Mouse (Mus musculus): ENCODE data around the gene Cbfa2t3. TPM values are rescaled to one million over a fixed set of nuclear protein-coding genes. Genes with fewer than 3 reads are reported as not detected.

The Cbfa2t3 gene
- polyA plus RNA-seq, 1 experiment from 2014 or later: 21.2 TPM

GRCm38 (mm10) chr8:122735110-122735509, 36.2 kb upstream of the Cbfa2t3 start:
- no peak for ATAC-seq (ENCODE audit: low FRiP score, low read depth)
- WGBS: 36% methylated on average over 3 of the region's 3 CpGs
- Histone ChIP-seq H3K9me3 (no peaks in the 10 kb centered on the region), H3K36me3 (no peaks in the 10 kb centered on the region), H3K27me3 (no peaks in the 10 kb centered on the region), H3K4me3 (no peak overlapping the region), H3K4me2 (no peak overlapping the region), H3K9ac (no peak overlapping the region), H3K27ac (replicated peaks) (peak overlapping the region; percentile 83), H3K4me1 (replicated peaks) (peaks cover 64% of the 10 kb centered on the region)

DNA sequence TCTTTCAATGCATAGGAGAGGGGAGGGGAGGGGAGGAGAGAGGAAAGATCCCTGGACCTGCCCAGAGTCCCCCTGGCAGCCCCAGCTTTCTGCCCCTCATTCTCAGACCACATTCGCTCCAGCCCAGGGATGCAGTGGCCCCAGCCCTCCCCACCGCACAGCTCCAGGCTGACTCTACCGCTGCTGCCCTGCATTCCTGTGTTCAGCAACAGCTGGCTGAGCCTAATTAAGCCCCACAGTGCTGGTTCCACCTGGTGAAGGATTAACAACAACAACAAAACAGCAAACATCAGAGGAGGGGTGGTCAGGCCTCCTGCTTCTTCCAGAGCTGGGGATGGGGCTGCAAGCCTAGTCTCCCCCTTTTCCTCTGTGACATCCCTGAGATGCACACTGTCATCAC, 29.7 kb upstream of the Cbfa2t3 start:
- H3K9me3 ChIP-seq: no peaks in the 10 kb centered on the region
- H3K27me3 ChIP-seq: no peaks in the 10 kb centered on the region
- no peaks in the 10 kb centered on the region for H3K36me3 ChIP-seq
- no peak overlapping the region for H3K4me3 ChIP-seq
- peak overlapping the region; percentile 23; the same call in 1 of the 2 replicates for H3K27ac ChIP-seq (replicated peaks)
- H3K4me2 ChIP-seq: no peak overlapping the region
- 17% methylated on average over 3 of the region's 3 CpGs for WGBS
- H3K9ac ChIP-seq: no peak overlapping the region
- ATAC-seq (ENCODE audit: low FRiP score, low read depth): 0 out of 2 replicates have a peak, but pooled peaks have one; percentile 50
- H3K4me1 ChIP-seq (replicated peaks): peaks cover 9% of the 10 kb centered on the region

DNA sequence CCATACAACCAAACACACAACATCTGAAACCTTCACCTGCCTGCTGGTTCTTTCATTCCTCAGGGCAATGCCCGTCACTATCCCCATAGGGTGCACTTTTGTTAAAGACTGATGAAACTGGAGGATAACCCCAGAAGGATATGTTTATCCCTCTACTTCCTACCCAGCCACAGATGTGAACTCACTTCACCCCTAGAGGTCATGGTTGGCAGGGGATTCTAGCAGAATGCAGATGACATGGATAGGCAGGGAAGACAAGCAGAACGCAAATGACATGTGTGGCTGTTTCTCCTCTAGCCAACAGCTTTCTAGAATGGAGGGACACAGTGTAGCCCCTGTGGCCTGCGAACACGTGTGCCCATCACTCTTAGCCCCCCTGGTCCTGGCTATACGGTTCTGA, 28.5 kb upstream of the Cbfa2t3 start:
- ATAC-seq (ENCODE audit: low FRiP score, low read depth): no peak
- Histone ChIP-seq H3K4me1 (replicated peaks) (peaks cover 6% of the 10 kb centered on the region; the same call in 1 of the 2 replicates), H3K27ac (replicated peaks) (no peak overlapping the region), H3K4me2 (no peak overlapping the region), H3K27me3 (no peaks in the 10 kb centered on the region), H3K9ac (no peak overlapping the region), H3K9me3 (no peaks in the 10 kb centered on the region), H3K36me3 (no peaks in the 10 kb centered on the region), H3K4me3 (no peak overlapping the region)
- 73% methylated on average over 5 of the region's 5 CpGs for WGBS

DNA sequence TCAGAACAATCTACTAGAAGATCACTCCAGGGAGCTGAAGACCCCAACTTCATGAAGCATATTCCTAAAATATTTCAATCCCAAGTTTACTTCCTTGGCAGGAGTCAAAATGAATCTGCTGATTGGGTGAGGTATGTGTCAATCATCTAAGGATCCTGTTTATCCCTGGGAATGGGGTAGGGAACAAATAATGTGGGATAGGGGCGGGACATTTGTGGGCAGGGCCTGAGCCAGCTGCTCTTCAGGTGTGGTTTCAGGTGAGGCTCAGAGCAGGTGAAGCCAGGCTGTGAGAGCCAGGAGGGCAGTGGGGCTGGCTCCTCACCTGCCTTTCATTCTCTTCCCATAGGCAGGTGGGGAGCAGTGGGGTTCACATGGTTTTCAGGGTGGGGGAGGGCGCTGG, 27.9 kb upstream of the Cbfa2t3 start:
- H3K27ac ChIP-seq (replicated peaks): no peak overlapping the region
- 64% methylated on average over 2 of the region's 2 CpGs for WGBS
- no peaks in the 10 kb centered on the region for H3K9me3 ChIP-seq
- H3K36me3 ChIP-seq: no peaks in the 10 kb centered on the region
- H3K4me2 ChIP-seq: no peak overlapping the region
- ATAC-seq (ENCODE audit: low FRiP score, low read depth): no peak
- no peak overlapping the region for H3K4me3 ChIP-seq
- peaks cover 10% of the 10 kb centered on the region for H3K4me1 ChIP-seq (replicated peaks)
- H3K9ac ChIP-seq: no peak overlapping the region
- no peaks in the 10 kb centered on the region for H3K27me3 ChIP-seq

- 95% methylated on average over 6 of the region's 6 CpGs for WGBS
- no peak for ATAC-seq (ENCODE audit: low FRiP score, low read depth)
- Histone ChIP-seq H3K4me3 (no peak overlapping the region), H3K27me3 (no peaks in the 10 kb centered on the region), H3K4me1 (replicated peaks) (peaks cover 26% of the 10 kb centered on the region), H3K27ac (replicated peaks) (no peak overlapping the region), H3K9me3 (no peaks in the 10 kb centered on the region), H3K36me3 (no peaks in the 10 kb centered on the region), H3K4me2 (no peak overlapping the region), H3K9ac (no peak overlapping the region)
Observed at GRCm38 (mm10) chr8:122725187-122725586, 26.3 kb upstream of the Cbfa2t3 start.

- Histone ChIP-seq H3K36me3 (no peaks in the 10 kb centered on the region), H3K9me3 (no peaks in the 10 kb centered on the region), H3K27ac (replicated peaks) (peak overlapping the region; percentile 78), H3K4me2 (peak overlapping the region; percentile 35), H3K4me1 (replicated peaks) (peaks cover 38% of the 10 kb centered on the region), H3K4me3 (no peak overlapping the region), H3K27me3 (no peaks in the 10 kb centered on the region), H3K9ac (peak overlapping the region; percentile 32; the same call in 1 of the 2 replicates)
- WGBS: 37% methylated on average over 14 of the region's 14 CpGs
- ATAC-seq (ENCODE audit: low FRiP score, low read depth): peak; percentile 73
Observed at GRCm38 (mm10) chr8:122720811-122721640, 22.1 kb upstream of the Cbfa2t3 start.

- H3K4me3 ChIP-seq: no peak overlapping the region
- no peaks in the 10 kb centered on the region for H3K36me3 ChIP-seq
- WGBS: 9% methylated on average over 25 of the region's 25 CpGs
- H3K4me2 ChIP-seq: peak overlapping the region; percentile 35
- H3K27me3 ChIP-seq: no peaks in the 10 kb centered on the region
- peak; percentile 73 for ATAC-seq (ENCODE audit: low FRiP score, low read depth)
- peaks cover 38% of the 10 kb centered on the region for H3K4me1 ChIP-seq (replicated peaks)
- peak overlapping the region; percentile 32; the same call in 1 of the 2 replicates for H3K9ac ChIP-seq
- H3K9me3 ChIP-seq: no peaks in the 10 kb centered on the region
- H3K27ac ChIP-seq (replicated peaks): peak overlapping the region; percentile 78
Observed at GRCm38 (mm10) chr8:122720070-122720729, 21.3 kb upstream of the Cbfa2t3 start.

GRCm38 (mm10) chr8:122719500-122720065, 20.7 kb upstream of the Cbfa2t3 start:
- H3K9me3 ChIP-seq: no peaks in the 10 kb centered on the region
- H3K27me3 ChIP-seq: no peaks in the 10 kb centered on the region
- ATAC-seq (ENCODE audit: low FRiP score, low read depth): no peak
- H3K27ac ChIP-seq (replicated peaks): peak overlapping the region; percentile 78
- peaks cover 38% of the 10 kb centered on the region for H3K4me1 ChIP-seq (replicated peaks)
- H3K4me2 ChIP-seq: no peak overlapping the region
- H3K4me3 ChIP-seq: no peak overlapping the region
- 40% methylated on average over 7 of the region's 7 CpGs for WGBS
- no peak overlapping the region for H3K9ac ChIP-seq
- no peaks in the 10 kb centered on the region for H3K36me3 ChIP-seq

DNA sequence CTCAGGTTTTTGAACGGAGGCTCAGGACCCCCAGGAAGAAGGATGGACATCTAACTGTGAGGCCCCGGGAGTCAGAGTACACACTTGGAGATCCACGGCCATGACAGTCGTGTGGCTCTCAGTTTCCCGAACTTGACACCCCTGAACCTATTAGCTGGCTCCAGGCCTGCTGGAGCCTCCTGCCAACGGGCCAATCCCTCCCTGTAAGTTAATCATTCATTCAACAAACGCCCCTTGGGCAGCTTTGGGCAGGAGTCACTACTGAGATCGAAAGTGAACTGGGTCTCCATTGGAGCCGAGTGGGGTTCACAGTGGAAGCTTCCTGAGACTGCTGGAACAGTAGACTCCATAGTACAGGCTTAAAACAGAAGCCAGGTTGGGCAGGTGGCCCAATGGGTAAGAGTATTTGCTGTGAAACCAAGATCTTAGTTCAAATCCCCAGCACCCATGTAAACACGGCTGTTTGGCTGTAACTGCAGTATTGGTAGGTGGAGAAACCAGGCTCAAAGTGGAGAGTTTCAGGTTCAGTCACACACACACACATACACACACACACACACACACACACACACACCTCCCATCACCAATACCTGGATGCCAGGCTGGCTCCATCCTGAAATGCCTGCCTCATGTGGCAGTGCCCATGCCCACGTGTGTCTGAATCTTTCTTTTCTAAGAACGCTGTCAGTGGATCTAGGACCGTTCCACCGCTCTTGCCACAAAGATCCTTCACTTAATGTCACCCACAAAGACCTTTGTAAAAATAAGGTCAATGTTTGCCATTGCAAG, 20.0 kb upstream of the Cbfa2t3 start:
- Histone ChIP-seq H3K4me2 (no peak overlapping the region), H3K36me3 (no peaks in the 10 kb centered on the region), H3K27ac (replicated peaks) (no peak overlapping the region), H3K4me3 (no peak overlapping the region), H3K27me3 (no peaks in the 10 kb centered on the region), H3K9ac (no peak overlapping the region), H3K9me3 (no peaks in the 10 kb centered on the region), H3K4me1 (replicated peaks) (peaks cover 38% of the 10 kb centered on the region)
- WGBS: 82% methylated on average over 14 of the region's 14 CpGs
- ATAC-seq (ENCODE audit: low FRiP score, low read depth): no peak

GRCm38 (mm10) chr8:122717869-122718509, 19.1 kb upstream of the Cbfa2t3 start:
- no peak for ATAC-seq (ENCODE audit: low FRiP score, low read depth)
- H3K4me1 ChIP-seq (replicated peaks): peaks cover 38% of the 10 kb centered on the region
- 86% methylated on average over 10 of the region's 10 CpGs for WGBS
- no peak overlapping the region for H3K4me3 ChIP-seq
- no peak overlapping the region for H3K27ac ChIP-seq (replicated peaks)
- H3K36me3 ChIP-seq: no peaks in the 10 kb centered on the region
- no peak overlapping the region for H3K9ac ChIP-seq
- no peak overlapping the region for H3K4me2 ChIP-seq
- no peaks in the 10 kb centered on the region for H3K27me3 ChIP-seq
- H3K9me3 ChIP-seq: no peaks in the 10 kb centered on the region

DNA sequence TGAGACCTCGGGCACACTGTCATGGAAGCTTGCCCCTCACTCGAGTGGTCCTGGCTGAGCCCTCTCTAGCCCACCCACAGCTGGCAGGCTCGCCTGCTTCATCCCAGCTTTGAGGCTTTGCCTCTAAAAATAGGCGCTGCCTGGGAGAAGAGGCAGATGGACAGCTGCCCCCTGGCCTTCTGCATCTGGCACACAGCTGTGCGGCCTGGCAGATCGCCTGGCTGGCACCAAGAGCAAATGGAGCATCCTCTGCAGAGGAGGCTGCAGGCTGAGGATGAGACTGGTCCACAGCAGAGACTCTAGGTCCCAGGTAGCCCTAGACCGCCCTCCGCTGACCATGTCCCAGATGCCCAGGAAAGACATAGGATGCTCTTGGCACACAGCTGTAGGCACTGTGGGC, 17.7 kb upstream of the Cbfa2t3 start:
- no peak for ATAC-seq (ENCODE audit: low FRiP score, low read depth)
- no peak overlapping the region for H3K4me3 ChIP-seq
- no peak overlapping the region for H3K27ac ChIP-seq (replicated peaks)
- WGBS: 81% methylated on average over 8 of the region's 8 CpGs
- H3K9me3 ChIP-seq: no peaks in the 10 kb centered on the region
- no peak overlapping the region for H3K4me2 ChIP-seq
- no peaks in the 10 kb centered on the region for H3K27me3 ChIP-seq
- peaks cover 32% of the 10 kb centered on the region for H3K4me1 ChIP-seq (replicated peaks)
- no peak overlapping the region for H3K9ac ChIP-seq
- H3K36me3 ChIP-seq: no peaks in the 10 kb centered on the region
